Mouse (Mus musculus): Measurements from ENCODE around the gene Slc25a39.

Slc25a39 gene

GRCm38 (mm10) chr11:102435754-102436470 lies 28.2 kb upstream of the Slc25a39 start:
- DNase-seq, result peak; percentile 53 to 68

- no peak for DNase-seq
Measured at GRCm38 (mm10) chr11:102434816-102435705, 27.3 kb upstream of the Slc25a39 start.

- DNase-seq, result peak; percentile 86 to 93
Measured at GRCm38 (mm10) chr11:102434406-102434805, 26.7 kb upstream of the Slc25a39 start.

GRCm38 (mm10) chr11:102433866-102434265 lies 26.1 kb upstream of the Slc25a39 start:
- DNase-seq, result no peak

- peak; percentile 75 to 83 for DNase-seq
Measured at GRCm38 (mm10) chr11:102432896-102433295, 25.1 kb upstream of the Slc25a39 start.

- DNase-seq, result no peak
Measured at GRCm38 (mm10) chr11:102432115-102432843, 24.5 kb upstream of the Slc25a39 start.

GRCm38 (mm10) chr11:102431728-102432114 lies 24.0 kb upstream of the Slc25a39 start:
- no peak for DNase-seq

- peak; percentile 87 to 93 for DNase-seq
Measured at GRCm38 (mm10) chr11:102431018-102431645, 23.4 kb upstream of the Slc25a39 start.

- peak; percentile 93 to 98 for DNase-seq
Measured at GRCm38 (mm10) chr11:102430121-102431017, 22.6 kb upstream of the Slc25a39 start, which contains the start of gene Grn. Grn (plus strand) TSS chr11:102430315.

- DNase-seq, result no peak
Measured at GRCm38 (mm10) chr11:102429551-102429950, 21.8 kb upstream of the Slc25a39 start.

- no peak for DNase-seq
Measured at GRCm38 (mm10) chr11:102428981-102429540, 21.3 kb upstream of the Slc25a39 start.

- no peak for DNase-seq
Measured at GRCm38 (mm10) chr11:102425555-102426316, 18.0 kb upstream of the Slc25a39 start.

GRCm38 (mm10) chr11:102424666-102425065 lies 16.9 kb upstream of the Slc25a39 start:
- DNase-seq, result no peak

GRCm38 (mm10) chr11:102421559-102421958 lies 13.8 kb upstream of the Slc25a39 start:
- no peak for DNase-seq

- DNase-seq, result no peak
Measured at GRCm38 (mm10) chr11:102418887-102419286, 11.1 kb upstream of the Slc25a39 start.

- DNase-seq, result no peak
Measured at GRCm38 (mm10) chr11:102417160-102417559, 9.4 kb upstream of the Slc25a39 start.

- no peak for DNase-seq
Measured at GRCm38 (mm10) chr11:102415034-102415802, 7.5 kb upstream of the Slc25a39 start.

- DNase-seq, result no peak
Measured at GRCm38 (mm10) chr11:102413059-102413458, 5.3 kb upstream of the Slc25a39 start.

GRCm38 (mm10) chr11:102411704-102412103 lies 4.0 kb upstream of the Slc25a39 start:
- DNase-seq, result peak; percentile 97 to 98
